ENCODE assay signal across 11 mouse cellular contexts in genomic region chr9:73245524-73245923, GRCm38 (mm10).
DNase-seq lines count a peak whose midpoint lies in the region; ATAC-seq and TF ChIP-seq lines count a peak whose summit lies in the region.
"Had no signal": no experiment of that assay in that cellular context is flagged by ENCODE, and none has a peak within 500 bp of the region (broad histone marks: within the 10 kb centered on the region; RNA-seq: fewer than 3 reads in every experiment).

No protein-coding gene starts in this region.

- no peak for ATAC-seq in heart, postnatal 0 days (ENCODE audit: insufficient read depth, low read depth)
- peak; percentile 36 to 72; a peak in 2 of 4 replicates for ATAC-seq in hematopoietic stem cell, adult 5-6 weeks (replicated peaks in 1 of 2; ENCODE audit: insufficient read depth in 1 of 2, low FRiP score in 2 of 2, low TSS enrichment in 1 of 2, low read depth in 1 of 2, poor library complexity in 2 of 2, severe bottlenecking in 2 of 2)
- no peak for ATAC-seq in inflammation-experienced regulatory T-cells, adult 6 months

- DNase-seq in heart, postnatal 0 days (ENCODE audit: low spot score), result peak; percentile 8
- DNase-seq in heart, adult 8-10 months (ENCODE audit: low spot score), result no peak
- DNase-seq in left cerebral cortex, postnatal 25 days (ENCODE audit: low spot score in 2 of 2), result peak; percentile 21 to 28
- DNase-seq in left cerebral cortex, postnatal 10 days (ENCODE audit: extremely low spot score in 1 of 2, low spot score in 2 of 2), result no peak
- peak; percentile 34 for DNase-seq in cerebellum, adult 9-11 months
- DNase-seq: adrenal gland, postnatal 10 days; gastrocnemius, postnatal 36 days had no signal

- H3K4me3 ChIP-seq in heart, postnatal 0 days (ENCODE audit: low read depth, low read length), result no peak overlapping the region
- H3K4me3 ChIP-seq: embryonic facial prominence, embryonic 13.5 days; lung, embryonic 15.5 days had no signal

- H3K4me1 ChIP-seq in heart, postnatal 0 days (ENCODE audit: control insufficient read depth, insufficient read depth), result no peaks in the 10 kb centered on the region
- H3K4me1 ChIP-seq: lung, embryonic 15.5 days had no signal

- intact Hi-C loops in left cerebral cortex, postnatal 25 days (cut with DNase I), result no loop called here
- intact Hi-C loops in left cerebral cortex, postnatal 10 days (cut with DNase I), result no loop called here

- no peaks in the 10 kb centered on the region for H3K9me3 ChIP-seq in heart, postnatal 0 days (replicated peaks; ENCODE audit: control insufficient read depth, low read length)
- H3K9me3 ChIP-seq: embryonic facial prominence, embryonic 13.5 days; lung, embryonic 15.5 days had no signal

- TF ChIP-seq CTCF in heart, postnatal 0 days (IDR thresholded peaks at IDR 0.05; ENCODE audit: low read depth), result no peak; the same call in 1 of the 2 replicates

- 34% methylated on average over 7 of the region's 7 CpGs for WGBS in heart, postnatal 0 days

- no peak for TF ChIP-seq EP300 in heart, postnatal 0 days (IDR thresholded peaks at IDR 0.05; ENCODE audit: low read depth)

- H3K27me3 ChIP-seq in heart, postnatal 0 days (ENCODE audit: control insufficient read depth, insufficient read depth, low read length), result no peaks in the 10 kb centered on the region
- H3K27me3 ChIP-seq: embryonic facial prominence, embryonic 13.5 days; lung, embryonic 15.5 days had no signal

- no peak overlapping the region for H3K27ac ChIP-seq in heart, postnatal 0 days (ENCODE audit: low read depth)
- H3K27ac ChIP-seq: embryonic facial prominence, embryonic 13.5 days; lung, embryonic 15.5 days had no signal

- H3K9ac ChIP-seq in heart, postnatal 0 days (replicated peaks; ENCODE audit: low read depth, low read length), result no peak overlapping the region
- H3K9ac ChIP-seq: embryonic facial prominence, embryonic 13.5 days; lung, embryonic 15.5 days had no signal

- no peaks in the 10 kb centered on the region for H3K36me3 ChIP-seq in heart, postnatal 0 days (replicated peaks; ENCODE audit: control insufficient read depth, insufficient read depth, low read length)
- H3K36me3 ChIP-seq: embryonic facial prominence, embryonic 13.5 days; lung, embryonic 15.5 days had no signal

- H3K4me2 ChIP-seq in heart, postnatal 0 days (ENCODE audit: low read depth, low read length), result no peak overlapping the region
- H3K4me2 ChIP-seq: embryonic facial prominence, embryonic 13.5 days; lung, embryonic 15.5 days had no signal

Comparison
In these comparisons a context has a peak if more than half of its experiments do, and no peak if none do; other contexts are left out.
1. DNase-seq: peak in heart, postnatal 0 days (single experiment), left cerebral cortex, postnatal 25 days (2 of 2) and cerebellum, adult 9-11 months (single experiment); none in heart, adult 8-10 months (single experiment) and left cerebral cortex, postnatal 10 days (0 of 2).
2. ATAC-seq: peak in hematopoietic stem cell, adult 5-6 weeks (2 of 2); none in heart, postnatal 0 days (single experiment) and inflammation-experienced regulatory T-cells, adult 6 months (single experiment).